Mouse (Mus musculus) megakaryocyte, embryonic 14.5 days (primary cell): ENCODE results near the gene Atp8b4.

Experiments used
- FLI1 ChIP-seq: IDR thresholded peaks from 2 replicates; pipeline ENCODE4 v1.6.1; 2012; ENCODE audit warnings: low read length, inconsistent platforms, mixed read lengths
- GATA1 ChIP-seq: IDR thresholded peaks from 3 replicates; pipeline ENCODE4 v1.6.1; 2012; ENCODE audit warnings: mixed read lengths, low read length, inconsistent platforms, borderline replicate concordance

DNA sequence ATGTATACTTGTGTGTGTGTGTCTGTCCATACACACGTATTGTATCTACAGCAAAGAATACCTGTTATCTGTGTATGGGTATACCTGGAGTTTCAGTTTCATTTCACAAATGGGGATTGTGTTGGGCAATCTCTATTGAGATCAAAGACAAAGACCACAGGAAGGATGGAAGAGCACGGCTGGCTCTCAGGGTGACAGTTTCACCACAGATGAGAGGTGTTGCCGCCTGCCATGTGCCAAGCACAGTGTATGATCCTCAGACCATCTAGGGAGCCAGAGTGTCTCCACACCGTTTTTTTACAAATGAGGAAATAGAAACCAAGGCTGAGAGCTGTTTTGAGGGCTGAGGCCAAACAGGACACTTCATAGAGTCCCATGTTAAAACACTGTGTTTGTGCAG, 32.7 kb downstream of the Atp8b4 start:
- TF ChIP-seq GATA1 (no peak), FLI1 (no peak)
